ENCODE assay signal across 14 mouse cellular contexts in the genomic region with DNA sequence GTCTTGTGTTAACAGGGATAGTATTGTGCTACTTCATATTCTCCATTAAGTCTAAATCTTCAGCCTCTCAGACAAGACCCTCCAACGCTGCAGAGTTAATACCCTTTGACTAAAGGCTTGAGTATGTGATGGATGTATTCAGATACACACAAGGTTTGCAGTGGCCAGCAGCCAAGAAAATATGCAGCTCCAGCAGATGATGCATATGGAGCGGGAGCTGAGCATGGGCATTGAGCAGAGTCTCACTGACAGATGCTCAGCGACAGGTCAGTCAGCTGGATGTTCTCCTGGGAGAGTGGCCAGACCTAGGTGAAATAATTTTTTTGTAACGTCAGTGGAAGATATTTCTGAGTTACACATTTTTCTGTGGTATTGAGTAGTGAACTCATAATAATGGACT.
"Had no signal": no experiment of that assay in that cellular context is flagged by ENCODE, and none has a peak within 500 bp of the region (broad histone marks: within the 10 kb centered on the region; RNA-seq: fewer than 3 reads in every experiment).

No protein-coding gene starts in this region.

- H3K4me1 ChIP-seq: midbrain, embryonic 10.5 days; neural tube, embryonic 12.5 days had no signal

- H3K9me3 ChIP-seq: limb, embryonic 13.5 days; midbrain, embryonic 10.5 days; neural tube, embryonic 12.5 days had no signal

- H3K9ac ChIP-seq: limb, embryonic 13.5 days; liver, embryonic 14.5 days; neural tube, embryonic 12.5 days had no signal

- H3K36me3 ChIP-seq: limb, embryonic 13.5 days; midbrain, embryonic 10.5 days; neural tube, embryonic 12.5 days had no signal

- H3K4me2 ChIP-seq: limb, embryonic 13.5 days; neural tube, embryonic 12.5 days had no signal

- H3K27me3 ChIP-seq: limb, embryonic 13.5 days; neural tube, embryonic 12.5 days had no signal

- H3K4me3 ChIP-seq: limb, embryonic 13.5 days; midbrain, embryonic 10.5 days; myocyte; neural tube, embryonic 12.5 days had no signal

- H3K27ac ChIP-seq: limb, embryonic 13.5 days; liver, embryonic 14.5 days; midbrain, embryonic 10.5 days; neural tube, embryonic 12.5 days had no signal

- DNase-seq: kidney, adult 8-10 months; kidney, postnatal 25 days; layer of hippocampus, postnatal 36 days; lung, adult 2 months; lung, postnatal 10 days; lung, postnatal 4 days; right cerebral cortex, postnatal 14 days; thymus, adult 18-20 months; thymus, postnatal 14 days had no signal
